Mouse (Mus musculus) embryo, embryonic 10 days (tissue): Measurements from ENCODE around the gene Ccdc106.
"Not testable (repeated sequence)": the region's sequence is repeated elsewhere in the genome, so short reads cannot be mapped to it uniquely, and the experiment has no call there.

ENCODE experiments used
- DNase-seq: peaks from one replicate; pipeline ENCODE4 v3.0.0-alpha.2; 2015; ENCODE audit warnings: low spot score

Gene Ccdc106

DNA sequence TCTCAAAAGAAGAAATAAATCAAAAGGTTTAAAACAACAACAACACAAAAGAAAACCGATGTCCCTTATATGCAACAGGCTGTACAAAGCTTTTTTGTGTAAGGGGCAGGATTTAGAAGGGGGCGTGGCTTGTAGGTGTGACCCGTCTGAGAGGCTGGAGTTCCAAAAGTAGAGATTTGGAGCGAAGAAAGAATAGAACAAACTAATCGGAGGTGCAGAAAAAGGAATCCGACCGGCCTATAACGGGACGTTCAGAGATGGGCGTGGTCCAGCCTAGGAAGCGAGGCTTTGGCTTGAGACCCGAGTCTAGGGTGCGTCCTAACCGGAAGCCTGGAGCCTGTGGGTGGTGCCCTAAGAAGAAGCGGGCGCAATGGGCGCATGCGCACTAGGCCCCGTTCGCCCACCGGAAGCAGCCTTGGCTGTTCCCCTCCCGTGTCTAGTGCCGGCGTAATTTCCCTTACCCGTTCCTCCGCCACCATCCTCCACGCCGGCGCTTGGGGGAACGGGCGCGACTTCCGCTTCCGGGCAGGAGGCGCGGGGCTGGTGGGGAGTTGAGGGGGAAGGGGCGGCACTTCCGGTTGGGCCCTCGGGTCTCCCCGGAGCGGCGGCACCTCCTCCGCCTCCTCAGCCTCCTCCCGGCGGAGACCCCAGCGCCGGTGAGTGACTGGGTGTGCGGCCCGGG is at the start of gene Ccdc106, which contains the start of gene Zfp865:
TSS of gene Ccdc106 (plus strand) at position 554 of the 682 bp plus-strand sequence.
TSS of gene Zfp865 (plus strand) at position 377 of the 682 bp plus-strand sequence.
- peak; percentile 99 for DNase-seq

DNA sequence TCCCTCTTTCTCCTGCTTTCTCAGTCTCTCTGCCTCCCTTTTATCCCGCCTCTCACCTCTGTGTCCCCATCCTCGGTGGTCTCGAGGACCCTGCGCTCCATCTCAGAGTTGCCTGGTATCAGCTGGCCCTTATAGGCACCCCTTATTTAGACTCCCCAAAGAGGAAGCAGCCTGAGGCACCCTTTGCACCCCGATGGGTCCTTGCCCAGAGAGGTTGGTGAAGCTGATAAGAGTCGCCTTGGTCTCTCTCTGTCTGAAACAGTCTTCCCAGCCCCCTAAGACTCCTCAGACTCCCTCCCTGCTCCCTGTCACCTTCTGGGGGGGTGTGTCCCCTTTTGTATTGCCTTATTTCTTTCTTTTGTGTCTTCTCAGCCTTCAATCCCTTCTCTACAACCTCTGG is 49.3 kb upstream of the Ccdc106 start, which contains the start of gene Sbk3:
TSS of gene Sbk3 (minus strand) at position 101 of the 400 bp plus-strand sequence.
- no peak for DNase-seq

DNA sequence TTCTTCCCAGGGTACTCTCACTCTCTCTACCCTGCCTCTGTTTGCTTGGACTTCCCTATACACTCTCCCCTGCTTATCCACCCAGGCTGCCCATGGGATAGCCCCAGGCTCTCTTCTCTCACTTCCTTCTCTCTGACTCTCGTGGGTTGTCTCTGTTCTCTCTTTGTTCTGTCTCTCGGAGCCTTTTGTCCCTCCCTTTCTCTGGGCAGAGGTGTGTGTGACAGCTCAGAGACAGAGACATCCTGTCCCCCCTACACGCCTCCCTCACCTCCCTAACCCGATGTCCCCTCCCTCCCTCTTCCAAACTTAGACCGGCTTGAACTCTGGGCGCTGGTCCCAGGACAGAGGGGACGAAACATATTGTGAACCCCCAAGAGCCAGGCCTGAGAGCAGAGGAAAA is 48.6 kb upstream of the Ccdc106 start:
- no peak for DNase-seq

DNA sequence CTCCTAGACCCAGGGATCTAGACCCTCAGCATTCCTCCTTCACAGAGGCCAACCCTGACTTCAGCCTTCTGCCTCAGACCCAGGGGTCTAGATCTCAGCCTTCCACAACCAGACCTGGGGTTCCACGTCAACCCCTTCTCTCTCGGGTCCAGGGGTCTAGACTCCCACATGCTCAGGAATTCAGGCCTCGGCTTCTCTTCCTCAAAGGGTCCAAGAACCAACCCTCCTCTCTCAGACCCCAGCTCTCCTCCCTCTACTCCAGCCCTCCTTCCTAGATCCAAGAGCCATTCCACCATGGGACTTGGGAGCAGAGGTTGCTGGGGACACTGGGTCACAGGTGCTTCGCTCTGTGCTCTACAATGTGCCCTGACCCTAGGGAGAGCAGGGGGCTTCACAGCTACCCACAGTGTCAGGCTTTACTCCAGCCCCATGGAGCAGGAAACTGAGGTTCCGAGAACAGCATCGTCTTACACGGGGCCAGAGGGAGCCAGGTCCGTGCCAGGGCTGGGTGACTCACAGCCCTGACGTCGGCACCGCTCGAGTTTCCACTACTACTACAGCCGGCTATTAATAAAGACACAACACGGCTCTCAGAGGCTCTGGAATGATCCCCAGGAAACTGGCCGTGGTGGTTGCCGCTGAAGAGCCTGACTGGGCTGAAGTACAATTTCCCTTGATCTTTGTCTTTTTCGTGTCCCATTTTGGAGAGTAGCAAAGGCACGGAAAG is 47.9 kb upstream of the Ccdc106 start:
- DNase-seq, result no peak

DNA sequence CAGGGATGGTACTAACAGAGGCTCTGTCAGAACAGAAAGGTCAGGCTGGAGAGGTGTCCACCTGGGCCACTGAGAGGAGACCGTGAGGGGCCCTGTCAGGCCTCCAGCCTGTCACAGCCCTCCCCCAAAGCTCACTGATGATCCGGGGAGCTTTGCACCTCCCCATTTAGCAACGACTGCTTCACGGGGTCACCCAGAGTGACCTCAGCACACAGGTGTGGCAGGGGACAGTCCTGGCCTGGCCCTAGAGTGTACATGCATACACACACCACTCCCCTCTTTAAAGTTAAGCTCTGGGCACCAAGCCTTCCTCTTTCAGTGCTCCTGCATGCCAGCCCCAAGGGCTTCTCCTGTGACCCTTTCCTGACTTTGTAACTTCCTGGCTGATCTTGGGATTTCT is 44.9 kb upstream of the Ccdc106 start:
- no peak for DNase-seq

DNA sequence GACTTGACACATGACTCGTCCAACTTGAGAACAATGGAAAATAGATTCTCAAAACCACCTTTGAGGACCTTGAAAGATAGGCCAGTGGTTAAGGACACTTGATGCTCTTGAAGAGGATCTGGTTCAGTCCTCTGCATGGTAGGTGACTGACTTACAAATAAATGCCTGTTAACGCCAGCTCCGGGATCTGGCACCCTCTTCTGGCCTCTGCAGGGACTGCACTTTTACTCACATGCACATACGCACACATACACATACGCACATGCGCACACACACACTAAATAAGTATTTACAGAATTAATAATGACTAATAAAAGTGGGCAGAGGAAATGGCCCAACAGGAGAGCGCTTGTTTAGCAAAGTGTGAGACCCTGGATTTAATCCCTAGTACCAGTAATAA is 43.5 kb upstream of the Ccdc106 start:
- no peak for DNase-seq

DNA sequence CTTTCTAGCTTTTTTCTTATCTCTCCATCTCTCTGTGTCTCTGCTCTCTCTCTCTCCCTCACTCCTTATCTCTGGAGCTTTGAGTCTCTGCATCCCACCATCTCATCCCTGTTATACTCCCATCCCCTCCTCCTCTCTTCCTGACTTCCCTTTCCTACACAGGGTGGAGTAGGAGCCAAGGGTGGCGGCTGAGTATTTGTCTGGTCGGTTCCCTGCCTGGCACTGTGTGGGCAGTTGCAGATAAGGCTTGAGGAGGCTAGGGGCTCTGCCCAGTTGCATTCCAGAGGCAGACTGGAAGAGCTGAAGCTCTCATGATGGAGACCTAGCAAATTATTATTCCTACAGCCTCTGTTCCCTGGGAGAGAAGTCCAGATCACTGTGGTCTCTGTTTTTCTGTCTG is 32.1 kb upstream of the Ccdc106 start:
- DNase-seq, result no peak

DNA sequence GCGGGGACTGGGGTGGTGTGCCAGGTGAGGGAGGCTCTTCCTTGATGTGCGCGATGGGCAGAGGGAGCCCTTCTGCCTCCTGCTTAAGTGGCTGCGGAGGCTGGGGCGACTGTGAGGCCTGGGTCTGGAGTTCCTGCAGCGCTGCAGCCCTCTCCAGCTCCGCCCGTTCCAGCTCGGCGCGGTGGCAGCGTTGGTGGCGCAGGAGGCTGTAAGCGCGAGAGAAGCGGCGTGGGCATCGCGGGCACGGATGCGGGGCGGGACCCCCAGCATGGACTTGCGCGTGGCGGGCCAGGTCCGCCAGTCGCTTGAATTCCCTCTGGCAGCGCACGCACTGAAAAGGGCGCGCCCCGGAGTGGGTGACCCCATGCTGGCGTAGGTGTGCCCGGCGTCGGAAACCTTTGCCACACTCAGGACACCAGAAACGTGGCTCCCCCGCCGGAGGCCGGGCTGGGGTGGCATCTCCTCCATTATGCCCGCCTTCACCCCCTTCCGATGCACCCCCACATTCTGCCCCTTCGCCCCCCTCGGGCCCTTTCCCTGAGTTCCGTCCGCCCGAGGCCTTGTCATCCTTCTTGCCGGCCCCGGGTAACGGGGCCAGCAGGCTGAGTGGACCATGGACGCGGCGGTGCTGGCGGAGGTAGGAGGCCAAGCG is 26.9 kb upstream of the Ccdc106 start:
- no peak for DNase-seq

DNA sequence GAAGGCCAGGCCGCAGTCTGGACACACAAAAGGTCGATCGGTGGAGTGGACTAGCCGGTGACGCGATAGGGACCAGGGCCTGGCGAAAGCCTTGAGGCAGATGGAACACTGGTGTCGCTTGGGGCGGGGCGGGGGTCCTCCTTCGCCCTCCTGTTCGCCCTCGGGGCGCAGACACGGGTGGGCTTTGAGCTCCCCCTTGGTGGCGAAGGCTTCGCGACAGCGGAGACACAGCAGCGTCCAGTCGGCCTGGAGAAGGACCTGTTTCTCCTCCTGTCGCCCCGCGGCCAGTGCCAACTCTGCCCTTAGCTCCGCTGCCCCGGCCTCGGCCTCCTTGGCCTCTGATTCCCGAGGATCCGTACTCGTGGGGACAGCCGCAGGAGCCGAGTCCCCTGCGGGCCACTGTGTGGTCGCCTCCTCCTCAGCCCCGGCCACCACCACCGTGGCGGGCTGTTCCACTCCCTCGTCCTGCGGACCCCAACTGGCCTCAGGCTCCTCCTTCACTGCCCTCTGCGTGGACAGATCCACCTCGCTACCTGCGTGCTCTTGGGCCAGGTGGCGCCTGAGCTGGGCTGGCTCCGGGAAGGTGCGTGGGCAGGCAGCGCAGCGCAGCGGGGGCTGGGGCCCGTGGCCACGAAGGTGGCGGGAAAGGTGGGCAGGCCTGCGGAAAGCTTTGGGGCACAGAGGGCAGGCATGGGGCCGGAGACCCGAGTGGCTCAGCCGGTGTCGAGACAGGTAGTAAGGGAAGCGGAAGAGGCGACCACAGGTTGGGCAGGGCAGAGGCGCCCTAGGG is 26.2 kb upstream of the Ccdc106 start:
- no peak for DNase-seq

DNA sequence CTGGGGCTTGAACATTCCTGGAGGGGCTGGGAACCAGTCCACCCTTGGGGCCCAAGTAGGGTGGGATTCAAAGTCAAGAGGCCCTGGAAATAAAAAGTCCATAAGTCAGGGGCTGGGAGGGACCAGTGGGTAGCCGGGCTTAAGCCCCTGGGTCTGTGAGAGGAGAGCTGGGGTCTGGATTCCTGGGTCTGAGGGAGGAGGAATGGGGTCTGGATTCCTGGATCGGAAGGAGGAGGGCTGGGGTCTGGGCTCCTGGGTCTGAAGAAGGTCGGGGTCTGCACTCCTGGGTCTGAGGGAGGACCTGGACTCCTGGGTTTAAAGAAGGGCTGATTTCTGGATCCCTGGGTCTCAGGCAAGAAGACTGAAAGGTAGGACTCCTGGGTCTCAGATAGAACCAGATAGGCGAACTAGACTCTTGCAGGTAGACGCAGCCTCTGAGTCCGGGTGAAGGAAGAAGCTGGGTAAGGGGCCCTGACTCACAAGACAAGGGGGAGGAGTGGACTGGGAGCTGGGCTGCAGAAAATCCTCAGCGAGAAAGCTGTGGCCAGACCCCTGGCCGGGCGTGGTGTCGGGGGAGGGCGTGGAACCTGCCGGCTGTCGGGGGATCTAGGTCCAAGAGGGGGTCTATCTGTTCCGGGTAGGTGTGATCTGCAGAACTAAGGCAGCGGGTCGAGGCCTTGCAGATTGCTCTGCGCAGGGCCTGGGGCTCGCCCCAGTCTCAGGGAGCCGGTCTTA is 24.9 kb upstream of the Ccdc106 start:
- DNase-seq, result no peak

DNA sequence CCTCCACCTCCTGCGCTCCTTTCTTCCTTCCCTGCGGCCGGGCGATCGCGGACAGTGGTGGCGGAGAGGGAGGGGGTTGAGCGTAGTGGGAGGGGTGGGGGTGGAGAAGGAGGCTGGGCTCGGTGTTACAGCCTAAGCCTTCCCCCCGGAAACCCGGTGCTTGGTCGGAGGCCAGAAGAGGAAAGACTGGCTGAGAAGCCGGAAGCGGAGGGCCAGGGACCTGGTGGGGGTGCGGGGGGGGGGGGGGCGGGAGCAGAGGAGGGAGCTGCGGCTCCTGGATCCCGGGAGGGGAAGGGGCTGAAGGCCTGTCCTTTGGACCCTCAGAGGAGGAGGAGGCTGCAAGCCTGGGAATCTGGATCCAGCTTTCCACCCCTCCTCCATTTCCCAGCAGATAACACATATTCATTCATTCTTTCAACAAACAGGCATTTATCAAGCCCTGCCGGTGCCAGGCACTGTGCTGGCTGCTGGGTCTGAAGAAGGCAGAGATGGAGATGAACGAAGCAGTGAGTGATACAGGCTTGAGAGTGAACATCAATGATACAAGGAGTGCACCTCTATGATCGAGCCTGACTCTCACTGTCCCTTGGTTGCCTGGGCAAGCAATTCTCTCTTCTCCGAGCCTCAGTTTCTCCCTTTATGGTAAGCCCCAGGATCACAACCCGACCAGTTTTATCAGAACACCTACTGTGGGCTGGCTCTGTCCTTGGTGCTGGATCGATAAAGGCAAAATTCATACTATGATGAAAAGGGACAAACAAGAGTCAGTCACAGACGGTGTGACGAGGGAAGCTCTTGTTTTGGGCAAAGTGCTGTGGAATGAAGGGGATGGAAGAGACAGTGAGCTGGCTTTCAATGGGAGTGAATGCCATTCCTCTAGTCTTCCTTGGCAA is 24.1 kb upstream of the Ccdc106 start, which contains the start of gene Zfp579:
TSS of gene Zfp579 (minus strand) at position 156 of the 893 bp plus-strand sequence.
- peak; percentile 90 for DNase-seq

DNA sequence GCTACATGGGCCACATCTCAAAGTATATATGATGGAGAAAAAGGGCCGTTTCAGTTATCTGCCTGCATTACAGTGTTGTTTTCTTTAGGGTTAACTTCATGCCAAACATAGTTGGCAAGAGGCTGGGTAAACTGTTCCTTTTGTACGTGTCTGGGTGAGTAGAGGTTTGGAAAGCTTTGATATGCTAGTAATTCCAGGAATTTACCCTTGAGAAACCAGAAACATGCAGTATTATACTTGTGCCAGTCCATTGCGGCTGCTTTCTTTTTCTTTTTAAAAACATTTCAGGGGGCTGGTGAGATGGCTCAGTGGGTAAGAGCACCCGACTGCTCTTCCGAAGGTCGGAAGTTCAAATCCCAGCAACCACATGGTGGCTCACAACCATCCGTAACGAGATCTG is 23.4 kb upstream of the Ccdc106 start:
- DNase-seq, result no peak

DNA sequence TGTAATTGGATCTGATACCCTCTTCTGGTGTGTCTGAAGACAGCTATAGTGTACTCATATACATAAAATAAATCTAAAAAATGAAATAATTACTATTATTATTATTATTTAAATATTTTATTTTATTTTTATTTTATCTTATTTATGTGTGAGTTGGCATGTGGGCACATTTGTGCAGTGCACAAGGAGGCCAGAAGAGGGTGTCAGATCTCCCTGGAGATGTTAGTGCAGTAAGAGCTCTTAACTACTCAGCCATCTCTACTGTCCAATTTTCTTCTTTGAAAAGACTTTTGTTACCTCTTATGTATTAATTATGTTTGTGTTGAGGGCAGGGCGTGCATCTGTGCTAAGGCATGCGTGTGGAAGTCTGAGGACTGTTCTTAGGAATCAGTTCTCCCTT is 20.5 kb upstream of the Ccdc106 start:
- DNase-seq, result no peak

DNA sequence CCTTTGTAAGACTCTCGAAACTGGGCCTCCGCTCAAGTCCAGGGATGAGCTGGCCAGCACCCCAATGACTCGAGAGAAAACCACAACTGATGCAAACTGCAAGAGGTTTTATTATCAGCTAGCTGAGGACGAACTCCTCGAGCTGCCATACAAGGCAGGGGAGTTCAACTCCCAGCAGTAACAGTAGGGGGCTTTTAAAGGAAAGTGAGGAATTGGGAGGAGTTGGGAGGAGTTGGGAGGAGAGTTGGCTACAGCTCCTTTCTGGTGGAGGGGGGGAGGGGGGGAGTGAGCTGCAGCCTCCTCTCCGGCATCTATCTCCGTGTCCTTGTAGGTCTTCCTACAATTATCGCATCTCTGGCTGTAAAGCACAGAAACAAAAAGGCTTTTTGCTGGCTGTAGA is 17.5 kb upstream of the Ccdc106 start:
- DNase-seq, result not testable (repeated sequence)

DNA sequence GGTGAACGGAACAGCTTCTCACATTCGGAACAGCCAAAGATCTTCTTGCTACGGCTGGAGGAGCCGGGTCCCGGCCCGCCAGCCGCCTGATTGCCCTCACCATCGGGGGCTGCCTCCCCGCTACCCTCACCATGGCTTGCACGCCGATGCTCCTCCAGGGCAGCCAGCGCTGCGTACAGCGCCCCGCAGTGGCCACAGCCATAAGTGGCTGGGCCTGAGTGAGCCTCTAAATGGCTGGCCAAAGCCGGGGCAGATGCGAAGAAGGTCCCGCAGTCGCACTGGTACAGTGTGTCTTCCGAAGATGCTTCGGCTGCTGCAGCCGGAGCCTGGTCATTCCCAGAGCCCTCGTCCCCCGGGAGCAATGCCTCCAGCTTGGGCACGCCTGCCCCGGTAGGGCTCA is 12.1 kb upstream of the Ccdc106 start:
- no peak for DNase-seq

DNA sequence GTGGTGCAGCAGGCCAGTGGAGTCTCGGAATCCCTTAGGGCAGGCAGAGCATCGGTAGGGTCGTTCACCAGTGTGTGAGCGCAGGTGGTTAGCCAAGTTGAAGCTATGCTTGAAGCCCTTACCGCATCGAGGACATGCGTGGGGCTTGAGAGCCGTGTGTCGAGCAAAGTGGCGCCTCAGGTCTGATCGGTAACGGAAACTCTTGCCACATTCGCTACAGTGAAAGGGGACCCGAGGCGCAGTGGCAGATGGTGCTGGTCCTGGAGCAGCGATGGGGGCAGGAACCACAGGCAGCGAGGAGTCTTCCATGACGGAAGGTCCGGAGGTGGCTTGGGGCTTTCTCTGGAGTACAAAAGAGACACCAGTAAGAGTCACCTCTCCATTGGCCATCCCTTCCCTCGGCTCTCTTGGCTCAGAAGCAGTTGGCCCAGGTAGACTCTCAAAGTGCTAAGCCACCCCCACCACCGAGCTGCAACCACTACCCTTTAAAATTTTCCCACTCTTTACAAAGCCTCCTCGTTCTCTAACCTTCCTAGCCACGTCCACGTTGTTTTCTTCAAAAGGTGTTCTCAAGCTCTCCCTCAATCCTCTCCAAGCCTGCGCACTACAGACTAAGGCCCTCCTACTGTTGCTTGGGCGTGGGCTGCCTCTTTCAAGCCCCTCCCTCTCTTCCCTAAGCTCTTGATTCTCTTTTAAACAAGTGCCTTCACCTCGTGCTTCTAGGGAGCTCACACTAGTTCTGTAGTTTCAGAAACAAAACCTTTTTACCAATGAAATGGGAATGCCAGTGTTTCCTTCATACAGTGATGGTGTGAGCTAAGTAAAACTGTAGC is 7.5 kb upstream of the Ccdc106 start:
- DNase-seq, result no peak

DNA sequence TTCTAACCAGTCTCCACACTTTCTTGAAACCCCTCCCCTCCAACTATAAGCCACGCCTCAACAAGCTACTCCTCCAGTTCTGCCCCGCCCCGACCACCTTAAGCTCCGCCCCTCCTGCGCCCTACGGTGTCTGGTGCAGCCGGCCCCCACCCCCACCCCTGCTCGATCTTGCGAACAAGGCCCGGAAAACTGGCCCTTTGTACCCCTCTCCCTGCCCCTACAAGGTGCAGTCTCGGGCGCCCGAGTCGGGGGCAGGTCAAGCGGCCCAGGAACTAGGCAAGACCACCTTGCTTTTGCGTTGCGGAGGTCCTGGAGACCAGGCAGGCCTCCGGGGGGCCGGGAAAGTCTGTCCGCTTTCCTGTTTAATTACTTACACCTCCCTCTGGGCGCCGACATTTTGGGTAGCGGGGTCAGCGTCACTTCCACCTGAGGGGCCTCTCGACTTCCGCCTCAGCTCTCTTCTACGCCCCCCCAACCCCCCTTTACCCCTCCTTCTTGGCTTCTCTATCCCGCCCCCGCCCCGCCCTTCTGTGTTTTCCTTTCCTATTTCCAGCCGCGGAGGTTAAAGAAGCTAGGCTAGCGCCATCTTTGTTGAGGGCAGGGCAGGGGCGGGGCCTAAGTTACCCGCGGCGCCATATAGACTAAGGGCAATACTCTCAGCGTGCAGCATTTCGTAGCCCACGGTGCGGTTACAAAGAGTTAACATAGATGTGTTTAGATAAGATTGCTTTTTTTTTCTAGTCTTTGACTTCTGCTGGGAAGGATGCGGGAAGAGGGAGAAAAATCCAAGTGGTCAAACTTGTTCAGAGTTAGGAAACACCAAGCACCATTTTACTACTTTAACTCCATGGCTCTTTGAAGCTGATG is 5.9 kb upstream of the Ccdc106 start, which contains the start of the genes Zfp524 and Fiz1:
TSS of gene Zfp524 (plus strand) at position 165 of the 867 bp plus-strand sequence.
TSS of gene Fiz1 (minus strand) at position 447 of the 867 bp plus-strand sequence.
- peak; percentile 94 for DNase-seq
